Mouse (Mus musculus) neural tube, embryonic 13.5 days (tissue): ENCODE data around the gene Gm21776. TPM values are rescaled to one million over a fixed set of nuclear protein-coding genes. Genes with fewer than 3 reads are reported as not detected.
"Not testable (repeated sequence)": the region's sequence is repeated elsewhere in the genome, so short reads cannot be mapped to it uniquely, and the experiment has no call there.

Experiments used
- ATAC-seq: fragments of 200-750 bp; cut with Nextera tagmentation; 2 replicates; pipeline ENCODE4 v1.8.0; 2017; ENCODE audit warnings: low read depth, mild to moderate bottlenecking, moderate TSS enrichment, moderate library complexity
- H3K27ac ChIP-seq: fragments of 300-500 bp; sonication (generic); replicated peaks from 2 replicates; pipeline ENCODE4 v1.5.1; 2015; ENCODE audit warnings: moderate library complexity, mild to moderate bottlenecking, inconsistent platforms
- H3K27me3 ChIP-seq: fragments of 300-500 bp; sonication (generic); 2 replicates; pipeline ENCODE4 v1.6.1; 2015; ENCODE audit warnings: mild to moderate bottlenecking, inconsistent platforms
- H3K36me3 ChIP-seq: fragments of 300-500 bp; sonication (generic); 2 replicates; pipeline ENCODE4 v1.6.1; 2015; ENCODE audit warnings: mild to moderate bottlenecking, inconsistent platforms
- H3K4me1 ChIP-seq: fragments of 300-500 bp; sonication (generic); replicated peaks from 2 replicates; pipeline ENCODE4 v1.6.1; 2015; ENCODE audit warnings: inconsistent platforms
- H3K4me2 ChIP-seq: fragments of 300-500 bp; sonication (generic); 2 replicates; pipeline ENCODE4 v1.6.1; 2015; ENCODE audit warnings: inconsistent platforms, mild to moderate bottlenecking, moderate library complexity
- H3K4me3 ChIP-seq: fragments of 300-500 bp; sonication (generic); 2 replicates; pipeline ENCODE4 v1.5.1; 2015; ENCODE audit warnings: mild to moderate bottlenecking, inconsistent platforms
- H3K9ac ChIP-seq: fragments of 300-500 bp; sonication (generic); 2 replicates; pipeline ENCODE4 v1.6.1; 2015; ENCODE audit warnings: moderate library complexity, mild to moderate bottlenecking, inconsistent platforms
- H3K9me3 ChIP-seq: fragments of 300-500 bp; sonication (generic); 2 replicates; pipeline ENCODE4 v1.6.1; 2016; ENCODE audit warnings: inconsistent platforms
- WGBS: fragments of 180-500 bp; shearing (Covaris S2); methylation state at CpG from one replicate; pipeline ENCODE4 v1.1.7; 2015; 5-methylcytosine and 5-hydroxymethylcytosine counted together
- polyA plus RNA-seq: library from polyadenylated mRNA; unstranded; fragments of >200 nt; fragmentation: Nextera tagmentation; extraction: Ambion mirVana; gene quantifications from 2 replicates; pipeline ENCODE4 v1.2.1, GENCODE M21; 2015

Gene Gm21776
- polyA plus RNA-seq: not detected in 2 replicates

- not testable (repeated sequence) for H3K27me3 ChIP-seq, H3K4me3 ChIP-seq, H3K4me1 ChIP-seq, H3K36me3 ChIP-seq, H3K27ac ChIP-seq, H3K9me3 ChIP-seq, ATAC-seq, H3K9ac ChIP-seq, H3K4me2 ChIP-seq
- no CpG with 5 or more reads among the region's 3 CpGs for WGBS
Measured at GRCm38 (mm10) chrY:76378362-76378761, at the start of gene Gm21776. Gene Gm21776, plus strand, starts transcription at chrY:76378662.
